Mouse (Mus musculus): Measurements from ENCODE around the gene Hoxb3.

Gene Hoxb3

GRCm38 (mm10) chr11:96302381-96303150, 20.6 kb upstream of the Hoxb3 start:
- no peak for DNase-seq (ENCODE audit: low spot score)

- DNase-seq (ENCODE audit: low spot score): peak; percentile 81
Observed at GRCm38 (mm10) chr11:96303151-96304099, 19.7 kb upstream of the Hoxb3 start, which contains the start of gene Hoxb5. Gene Hoxb5 (plus strand): TSS chr11:96303336.

DNA sequence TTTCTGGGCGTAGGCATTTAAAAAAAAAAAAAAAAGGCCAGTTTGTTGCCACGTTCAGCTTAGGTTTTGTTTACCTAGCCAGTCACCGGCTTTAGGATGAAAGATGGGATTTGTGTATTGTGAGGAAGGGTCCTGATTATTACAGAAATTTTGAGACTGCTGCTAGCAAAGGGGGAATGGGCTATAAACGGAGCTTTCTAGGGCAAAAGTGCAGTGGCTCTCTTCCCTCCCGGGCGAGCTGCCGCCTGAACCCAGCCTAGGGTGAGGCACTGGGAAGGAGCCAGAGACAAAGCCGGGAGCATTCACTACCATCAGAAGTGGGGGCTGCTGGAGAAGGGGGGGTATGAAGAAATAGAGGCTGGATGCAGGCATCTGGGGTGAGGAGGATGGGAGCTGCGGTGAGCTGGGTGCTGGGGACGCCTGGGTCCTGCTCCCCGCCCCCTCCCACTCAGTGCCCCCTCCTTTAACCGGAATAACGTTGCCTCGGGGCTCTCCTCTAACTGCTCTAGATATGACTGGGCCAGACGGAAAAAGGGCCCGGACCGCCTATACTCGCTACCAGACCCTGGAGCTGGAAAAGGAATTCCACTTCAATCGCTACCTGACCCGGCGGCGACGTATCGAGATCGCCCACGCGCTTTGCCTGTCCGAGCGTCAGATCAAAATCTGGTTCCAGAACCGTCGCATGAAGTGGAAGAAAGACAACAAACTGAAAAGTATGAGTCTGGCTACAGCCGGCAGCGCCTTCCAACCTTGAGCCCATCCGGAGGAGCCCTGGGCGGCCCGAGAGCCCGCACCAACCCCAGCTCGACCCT, 18.5 kb upstream of the Hoxb3 start:
- DNase-seq (ENCODE audit: low spot score): no peak

- DNase-seq (ENCODE audit: low spot score): no peak
Observed at GRCm38 (mm10) chr11:96305505-96306182, 17.5 kb upstream of the Hoxb3 start.

DNA sequence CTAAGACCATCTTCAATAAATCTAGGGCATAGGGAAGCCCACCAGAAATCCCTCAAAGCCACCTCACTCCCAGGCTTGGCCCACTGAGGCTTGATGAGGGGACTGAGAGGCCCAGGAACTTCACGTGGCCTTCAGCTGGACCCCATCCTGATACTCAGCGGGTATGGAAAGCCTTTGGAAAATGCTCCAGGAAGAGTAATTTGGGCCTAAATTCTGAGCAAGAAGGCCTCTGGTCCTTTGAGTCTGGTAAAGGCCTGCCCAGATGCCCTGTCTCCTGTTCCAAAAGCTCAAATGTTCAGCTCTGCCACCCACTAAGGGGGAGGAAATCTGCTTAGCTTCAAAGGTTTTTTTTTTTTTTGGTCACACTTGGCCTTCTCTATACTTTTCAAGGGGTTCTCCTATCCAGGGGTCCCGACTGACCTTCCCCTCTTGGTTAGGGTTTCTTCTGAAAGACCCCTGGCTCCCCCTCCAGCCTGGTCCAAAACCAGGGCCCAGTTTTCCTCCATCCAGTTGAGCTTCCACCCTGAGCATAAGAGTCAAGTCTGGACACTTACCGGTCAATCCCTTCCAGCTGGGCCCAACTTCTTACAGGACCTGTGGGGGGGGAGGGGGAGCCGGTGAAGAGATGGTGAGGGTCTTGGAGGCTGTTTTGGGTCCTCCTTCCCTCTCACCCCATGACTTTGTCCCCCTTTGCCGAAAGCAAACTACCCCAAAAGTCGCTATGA, 16.8 kb upstream of the Hoxb3 start:
- DNase-seq (ENCODE audit: low spot score): no peak

DNA sequence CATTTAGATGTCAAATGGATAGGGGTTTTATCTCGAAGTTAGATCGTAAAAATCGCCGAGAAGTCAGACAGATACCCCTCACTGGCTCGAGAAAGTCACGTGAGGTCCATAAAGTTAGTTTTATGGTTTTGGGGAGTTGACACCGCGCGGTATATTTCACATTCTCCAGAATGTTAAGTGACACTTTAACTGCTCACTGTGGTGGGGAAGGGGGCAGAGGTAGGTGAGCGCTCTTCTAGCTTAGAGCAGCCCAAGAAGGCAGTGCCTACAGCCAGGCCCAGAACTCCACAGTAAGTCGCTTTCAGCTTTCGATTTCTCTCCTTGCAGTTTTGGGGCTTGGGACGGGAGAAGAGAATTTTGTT, 16.2 kb upstream of the Hoxb3 start:
- no peak for DNase-seq (ENCODE audit: low spot score)

- DNase-seq (ENCODE audit: low spot score): no peak
Observed at GRCm38 (mm10) chr11:96308763-96309162, 14.4 kb upstream of the Hoxb3 start.

GRCm38 (mm10) chr11:96309288-96309687, 13.8 kb upstream of the Hoxb3 start:
- no peak for DNase-seq (ENCODE audit: low spot score)

DNA sequence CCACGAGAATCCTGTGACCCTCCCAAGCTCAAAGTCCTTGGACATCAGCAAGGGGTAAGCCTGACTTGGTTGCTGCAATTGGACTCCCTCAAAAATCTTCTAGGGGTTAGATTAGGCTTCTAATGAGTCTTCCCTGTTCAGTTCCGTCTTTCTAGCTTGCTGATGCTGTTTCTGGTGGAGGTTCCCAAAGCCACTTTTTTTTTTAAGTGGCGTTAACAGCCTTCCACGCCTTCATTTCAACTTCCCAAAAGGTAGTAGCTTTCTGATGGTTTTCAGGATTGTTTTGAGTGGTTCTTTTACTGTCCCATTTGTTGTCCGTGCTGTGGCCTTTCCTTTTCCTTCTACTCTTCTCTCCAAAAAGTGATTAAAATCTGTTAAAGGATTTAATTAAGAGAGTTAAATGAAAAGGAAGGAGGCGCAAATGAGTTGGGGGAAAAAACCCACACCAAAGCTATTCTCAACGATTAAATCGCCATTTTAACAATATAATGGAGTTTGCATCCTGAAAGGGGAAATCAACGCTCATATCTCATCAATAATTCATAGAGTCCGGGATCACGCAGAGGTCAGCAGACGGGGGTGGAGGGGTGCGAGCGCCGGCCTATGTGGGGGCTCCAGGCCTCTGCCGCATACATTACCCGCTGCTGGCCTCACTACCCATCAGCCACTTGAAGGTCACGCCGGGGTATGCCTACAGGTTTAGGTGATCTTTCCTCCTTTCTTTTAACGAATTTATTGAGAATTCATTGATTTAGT, 12.8 kb upstream of the Hoxb3 start:
- no peak for DNase-seq (ENCODE audit: low spot score)

GRCm38 (mm10) chr11:96311097-96311496, 12.0 kb upstream of the Hoxb3 start:
- DNase-seq (ENCODE audit: low spot score): no peak

- DNase-seq (ENCODE audit: low spot score): peak; percentile 59
Observed at GRCm38 (mm10) chr11:96311520-96312417, 11.4 kb upstream of the Hoxb3 start.

GRCm38 (mm10) chr11:96313134-96313533, 10.0 kb upstream of the Hoxb3 start:
- DNase-seq (ENCODE audit: low spot score): no peak

DNA sequence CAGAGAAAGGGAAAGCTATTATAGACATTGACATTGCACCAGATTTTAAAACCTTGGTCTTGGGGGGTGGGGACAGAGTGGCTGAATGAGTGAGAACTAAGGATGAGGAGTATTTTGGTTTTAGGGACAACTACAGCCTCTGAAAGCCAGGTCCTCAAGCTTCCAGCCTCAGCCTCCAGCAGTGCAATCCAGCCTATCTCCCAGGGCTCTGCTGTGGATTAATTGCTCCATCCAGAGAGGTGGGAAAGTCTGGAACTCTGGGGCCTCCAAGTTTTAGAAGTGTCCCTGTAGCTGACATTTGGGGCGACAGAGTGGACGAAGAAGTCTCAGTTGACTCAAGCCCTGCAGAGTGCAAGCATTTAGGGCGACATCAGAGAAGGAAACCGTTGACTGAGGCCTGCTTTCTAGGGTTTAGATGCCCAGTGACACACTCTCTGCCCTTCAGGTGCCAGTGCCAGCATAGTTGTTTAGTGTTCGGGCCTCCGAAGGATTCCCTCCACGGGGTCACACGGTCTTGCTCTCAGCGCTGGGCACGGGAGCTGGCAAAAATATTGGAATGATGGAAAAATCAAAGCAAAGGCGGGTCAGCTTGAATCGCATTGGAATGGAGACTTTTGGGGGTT, 9.2 kb upstream of the Hoxb3 start:
- DNase-seq (ENCODE audit: low spot score): no peak

DNA sequence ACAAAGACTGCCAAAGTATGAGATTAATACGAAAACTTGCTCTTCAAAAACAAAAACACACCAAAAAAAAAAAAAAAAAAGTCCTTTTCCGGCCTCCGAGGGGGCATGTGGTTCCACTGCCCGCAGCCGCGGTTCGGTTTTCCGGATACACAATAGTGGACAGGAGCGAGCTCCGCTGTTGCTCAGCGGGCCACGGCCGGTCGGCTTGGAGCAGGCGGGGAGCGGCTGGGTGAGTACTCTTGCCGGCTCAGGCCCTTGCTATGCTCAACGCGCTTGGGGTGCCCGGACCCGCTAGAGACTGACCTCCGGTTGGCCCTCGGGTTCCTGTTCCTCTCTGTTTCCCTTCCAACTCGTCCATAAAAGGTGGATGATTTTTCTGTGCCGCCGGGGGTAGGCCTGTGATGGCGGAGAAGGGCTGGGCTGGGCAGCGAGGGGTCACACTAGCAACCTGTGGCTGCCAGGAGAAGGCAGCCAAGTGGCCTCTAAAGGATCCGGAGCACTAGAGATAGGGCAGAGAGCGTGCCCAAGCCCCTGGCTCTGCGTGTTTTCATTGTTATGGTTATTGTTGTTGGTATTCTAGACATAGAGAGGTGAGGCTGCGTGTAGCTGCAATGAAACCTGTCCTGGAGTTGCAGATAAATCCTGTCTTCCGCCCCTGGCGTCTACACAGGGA, 8.3 kb upstream of the Hoxb3 start:
- DNase-seq (ENCODE audit: low spot score): no peak

GRCm38 (mm10) chr11:96315344-96315681, 7.8 kb upstream of the Hoxb3 start:
- DNase-seq (ENCODE audit: low spot score): no peak

GRCm38 (mm10) chr11:96316696-96317607, 6.2 kb upstream of the Hoxb3 start:
- DNase-seq (ENCODE audit: low spot score): no peak

All from testis, postnatal 10 days (tissue).